Mouse (Mus musculus) T-helper 1 cell (primary cell): ENCODE data around the gene Ide.

Source experiments
- in situ Hi-C: fragments of 300-600 bp; cut with MboI, MseI; formaldehyde crosslinking; loops from one replicate; pipeline ENCODE4 v1.15.1; 2025; ENCODE audit warnings: high pct_unique_total_duplicates

The Ide gene

DNA sequence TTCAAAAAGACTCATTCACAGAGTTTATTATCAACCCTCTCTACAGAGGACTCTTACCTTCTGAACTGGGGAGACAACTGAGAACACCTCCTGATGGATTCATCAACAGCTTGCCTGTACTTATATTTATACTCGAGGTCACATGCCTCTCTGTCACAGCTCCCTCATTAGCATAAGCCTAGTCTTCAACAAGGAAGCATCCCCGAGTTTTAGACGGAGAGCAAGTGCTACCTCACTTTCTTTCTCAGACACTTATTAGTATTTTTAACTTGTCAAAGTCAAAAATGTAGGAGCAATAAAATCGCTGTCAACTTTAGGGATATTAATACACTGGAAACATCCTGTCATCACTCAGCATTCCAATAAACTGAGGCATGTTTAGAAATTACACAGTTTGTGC lies at the start of gene Ide:
Gene Ide, minus strand, starts transcription at position 101 of the 400 bp plus-strand sequence.
- in situ Hi-C loops: no loop called here

DNA sequence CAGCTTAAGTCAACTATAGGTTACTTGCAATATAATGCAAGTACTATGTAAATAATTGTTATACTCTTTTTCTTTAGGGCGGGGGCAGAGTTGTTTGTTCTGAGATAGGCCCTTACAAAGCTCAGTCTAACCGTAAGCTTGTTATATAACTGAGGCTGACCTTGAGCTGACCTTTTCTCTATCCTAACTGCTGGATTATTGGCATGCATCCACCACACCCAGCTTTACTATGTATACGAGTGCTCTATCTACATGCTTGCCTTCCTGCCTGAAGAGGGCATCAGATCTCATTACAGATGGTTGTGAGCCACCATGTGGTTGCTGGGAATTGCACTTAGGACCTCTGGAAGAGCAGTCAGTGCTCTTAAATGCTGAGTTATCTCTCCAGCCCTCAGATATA lies 48.5 kb upstream of the Ide start:
- in situ Hi-C loops: loop anchor here (25.0 kb wide), 1 partner anchor 1551 kb away; the partner anchor contains the start of gene Hells

DNA sequence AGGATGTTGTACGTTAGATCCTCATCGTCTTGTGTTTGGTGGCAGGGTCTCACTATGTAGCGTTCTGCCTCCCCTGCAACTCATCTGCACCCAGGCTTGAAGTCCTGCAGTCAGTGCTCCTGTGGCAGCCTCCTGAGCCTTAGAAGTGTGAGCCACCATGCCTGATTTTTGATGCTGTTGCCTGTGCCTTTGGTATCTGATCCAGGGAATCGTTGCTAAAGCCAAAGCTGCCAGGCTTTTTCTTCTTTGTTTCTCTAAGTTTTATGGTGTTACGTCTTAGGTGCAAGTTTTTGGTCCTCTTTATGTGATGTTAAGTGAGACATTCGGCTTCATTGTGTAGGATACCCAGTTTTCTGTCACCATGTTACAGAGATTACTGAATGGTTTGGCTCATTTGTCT lies 41.2 kb upstream of the Ide start:
- in situ Hi-C loops: loop anchor here (10.0 to 25.0 kb wide), 2 partner anchors 464 to 1558 kb away; partner anchors contain the start of genes Fgfbp3 and Hells

DNA sequence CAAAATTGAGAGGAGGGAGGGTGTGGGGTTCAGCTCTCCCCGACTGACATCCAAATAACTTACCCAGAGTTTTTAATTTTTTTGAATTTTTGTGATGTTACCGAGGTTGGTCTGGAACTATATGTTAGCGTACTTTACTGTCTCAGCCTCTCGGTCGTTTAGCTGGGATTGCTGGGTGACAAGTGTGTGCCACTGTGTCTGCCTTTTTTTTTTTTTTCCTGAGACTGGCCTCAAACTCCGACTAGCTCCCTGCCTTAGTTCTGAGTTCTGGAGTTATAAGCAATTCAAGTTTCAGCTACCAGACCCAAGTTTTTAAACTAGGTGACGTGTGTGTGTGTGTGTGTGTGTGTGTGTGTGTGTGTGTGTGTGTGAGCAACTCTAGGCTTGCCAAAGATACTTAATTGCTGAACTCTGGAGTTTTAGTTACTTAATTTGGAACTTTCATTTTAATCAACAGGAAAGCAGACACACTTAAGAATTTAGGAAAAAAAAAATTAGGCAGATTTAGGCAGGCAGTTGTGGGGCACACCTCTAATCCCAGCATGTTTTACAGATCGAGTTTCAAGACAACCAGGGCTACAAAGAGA lies 39.8 kb upstream of the Ide start:
- in situ Hi-C loops: loop anchor here (10.0 to 25.0 kb wide), 2 partner anchors 463 to 1560 kb away; partner anchors contain the start of genes Fgfbp3 and Hells

DNA sequence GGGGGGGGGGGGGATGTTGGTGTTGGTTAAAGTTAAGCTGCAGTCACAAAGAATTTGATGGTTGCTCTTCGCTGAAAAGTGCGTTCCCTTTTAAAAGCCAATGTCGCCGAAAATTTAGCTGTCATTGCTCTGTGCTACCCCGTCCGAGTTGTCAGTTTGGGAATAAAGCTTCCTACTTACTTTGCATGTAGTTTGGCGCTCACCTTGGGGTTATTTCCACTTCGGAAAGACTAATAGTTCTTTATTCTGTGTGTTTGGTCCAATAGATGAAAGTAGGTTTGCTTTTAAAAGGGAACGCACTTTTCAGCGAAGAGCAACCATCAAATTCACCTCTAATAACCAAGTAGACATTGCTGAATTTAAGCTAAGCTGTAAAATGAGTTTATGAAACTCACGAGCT lies 39.2 kb upstream of the Ide start:
- in situ Hi-C loops: loop anchor here (10.0 to 25.0 kb wide), 2 partner anchors 462 to 1560 kb away; partner anchors contain the start of genes Fgfbp3 and Hells

DNA sequence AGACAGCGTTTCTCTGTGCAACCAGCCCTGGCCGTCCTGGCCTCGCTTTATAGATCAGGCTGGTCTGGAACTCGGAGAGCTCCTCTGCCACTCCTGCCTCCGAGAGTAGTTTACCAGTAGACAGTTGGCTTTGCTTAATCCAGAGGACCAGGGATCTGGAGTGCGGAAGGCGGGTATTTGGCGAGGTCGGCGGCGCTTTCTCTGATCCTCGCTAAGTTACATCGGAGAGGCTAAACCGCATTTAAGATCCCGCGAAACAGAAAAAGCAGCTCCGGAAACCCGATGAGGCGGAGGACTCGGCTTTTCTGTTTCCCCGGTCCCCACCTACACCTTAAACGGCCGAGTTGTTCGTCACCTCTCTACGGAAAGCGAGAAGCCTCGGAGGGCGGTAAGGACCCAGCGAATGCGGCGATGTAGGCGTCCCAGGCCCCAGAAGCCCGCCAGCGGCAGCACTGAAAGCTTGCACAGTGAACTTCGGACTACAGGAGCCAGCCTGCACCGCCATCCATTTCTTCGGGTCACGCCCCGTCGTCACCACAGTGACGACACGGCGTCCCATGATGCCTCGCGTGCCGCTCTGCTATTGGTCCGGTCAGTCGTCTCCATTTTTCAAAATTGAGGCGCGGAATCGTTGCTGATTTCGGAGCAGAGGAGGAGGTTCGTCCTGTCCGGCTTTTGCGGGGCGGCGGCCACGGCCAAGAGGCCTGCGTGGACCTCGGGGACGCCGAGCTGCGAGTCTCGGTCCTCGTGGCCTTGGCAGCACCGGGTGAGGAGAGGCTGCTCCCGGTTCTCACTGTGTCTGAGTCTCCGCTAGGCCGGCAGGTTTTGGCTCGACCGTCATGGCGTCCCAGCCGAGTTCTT lies 38.3 kb upstream of the Ide start, which contains the start of gene Kif11:
Gene Kif11, plus strand, starts transcription at position 649 of the 861 bp plus-strand sequence.
- in situ Hi-C loops: loop anchor here (10.0 to 25.0 kb wide), 2 partner anchors 461 to 1561 kb away; partner anchors contain the start of genes Fgfbp3 and Hells

DNA sequence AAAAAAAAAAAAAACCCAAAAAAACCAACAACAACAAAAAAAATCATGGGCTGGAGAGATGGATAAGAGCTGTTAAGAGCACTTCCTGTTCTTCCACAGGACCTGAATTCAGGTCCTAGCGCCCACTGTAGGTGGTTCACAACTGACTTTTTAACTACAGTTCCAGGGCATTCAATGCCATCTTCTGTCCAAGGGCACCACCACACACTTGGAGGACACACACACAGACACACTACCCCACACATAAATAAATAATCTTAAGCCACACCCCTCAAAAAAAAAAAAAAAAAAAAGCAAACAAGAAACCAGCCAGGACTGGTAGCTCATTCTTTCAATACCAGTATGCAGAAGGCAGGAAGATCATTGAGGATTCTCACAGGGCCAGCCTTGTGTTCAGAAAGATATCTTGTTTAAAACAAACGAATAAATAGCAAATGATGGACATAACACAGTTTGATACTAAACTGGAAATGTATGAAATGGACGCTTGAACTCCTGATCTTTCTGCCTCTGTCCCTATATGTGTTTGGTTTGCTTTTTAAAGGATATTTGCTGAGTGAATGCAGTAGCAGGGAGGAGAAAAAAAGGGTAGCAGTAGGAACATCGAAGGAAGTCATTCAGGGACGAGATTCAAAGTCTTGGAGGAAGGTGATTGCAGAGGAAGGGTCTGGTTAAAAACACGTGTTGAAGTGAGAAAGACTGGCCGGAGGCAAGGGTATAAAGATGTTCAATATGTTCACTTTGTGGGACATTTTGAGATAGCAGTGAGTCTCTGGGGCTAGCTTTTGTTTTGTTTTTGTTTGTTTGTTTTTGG lies 37.5 kb upstream of the Ide start:
- in situ Hi-C loops: loop anchor here (10.0 to 25.0 kb wide), 2 partner anchors 460 to 1562 kb away; partner anchors contain the start of genes Fgfbp3 and Hells

DNA sequence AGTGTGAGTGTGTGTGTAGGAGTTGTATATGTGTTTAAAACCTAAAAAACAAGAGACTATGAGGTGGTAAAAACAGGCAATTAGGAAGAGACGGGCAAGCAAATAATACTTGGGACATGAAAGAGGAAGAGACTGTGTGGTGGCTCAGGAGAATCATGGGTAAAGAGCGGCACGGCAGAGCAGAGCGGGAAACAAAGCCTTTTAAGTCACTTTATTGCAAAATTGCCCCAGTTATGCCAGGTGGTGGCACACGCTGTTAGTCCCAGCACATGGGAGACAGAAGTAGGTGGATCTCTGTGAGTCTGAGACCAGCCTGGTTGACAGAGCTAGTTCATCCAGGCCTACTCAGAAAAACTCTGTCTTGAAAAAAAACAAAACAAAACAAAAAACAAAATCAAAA lies 32.7 kb upstream of the Ide start:
- in situ Hi-C loops: loop anchor here (10.0 kb wide), 1 partner anchor 456 kb away; the partner anchor contains the start of gene Fgfbp3

DNA sequence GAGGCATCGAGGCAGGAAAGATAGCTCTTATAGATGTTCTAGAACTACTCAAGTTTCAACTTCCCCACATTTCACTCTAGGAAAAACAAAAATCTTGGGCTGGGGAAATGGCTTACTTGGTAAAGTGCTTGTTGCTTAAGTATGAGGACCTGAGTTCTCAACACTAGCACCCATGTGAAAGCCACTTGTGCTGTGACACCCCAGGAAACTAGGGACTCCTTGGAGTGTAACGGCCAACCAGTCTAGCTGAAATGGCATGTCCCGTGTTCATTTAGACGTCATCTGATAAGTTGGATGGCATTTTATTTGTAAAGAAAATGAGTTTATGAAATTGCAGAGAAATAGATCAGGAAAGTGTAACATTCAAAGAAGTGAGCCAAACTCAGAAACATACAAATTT lies 32.3 kb upstream of the Ide start:
- in situ Hi-C loops: loop anchor here (10.0 kb wide), 1 partner anchor 455 kb away; the partner anchor contains the start of gene Fgfbp3

DNA sequence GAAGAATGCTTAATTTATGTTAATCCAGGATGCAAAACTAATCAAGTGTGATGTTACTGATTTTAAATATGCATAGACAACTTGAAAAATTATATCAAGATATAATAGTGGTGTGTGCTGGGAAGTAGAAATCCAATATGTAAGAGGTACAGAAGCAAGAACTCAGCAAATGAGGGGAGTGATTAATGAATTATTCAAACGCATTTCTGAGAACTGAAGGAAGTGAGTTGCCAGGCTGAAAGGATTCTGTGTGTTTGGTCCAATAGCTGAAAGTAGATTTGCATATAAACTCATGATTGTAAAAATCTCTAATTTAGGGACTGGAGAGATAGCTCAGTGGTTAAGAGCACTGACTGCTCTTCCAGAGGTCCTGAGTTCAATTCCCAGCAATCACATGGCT lies 31.3 kb upstream of the Ide start:
- in situ Hi-C loops: no loop called here

DNA sequence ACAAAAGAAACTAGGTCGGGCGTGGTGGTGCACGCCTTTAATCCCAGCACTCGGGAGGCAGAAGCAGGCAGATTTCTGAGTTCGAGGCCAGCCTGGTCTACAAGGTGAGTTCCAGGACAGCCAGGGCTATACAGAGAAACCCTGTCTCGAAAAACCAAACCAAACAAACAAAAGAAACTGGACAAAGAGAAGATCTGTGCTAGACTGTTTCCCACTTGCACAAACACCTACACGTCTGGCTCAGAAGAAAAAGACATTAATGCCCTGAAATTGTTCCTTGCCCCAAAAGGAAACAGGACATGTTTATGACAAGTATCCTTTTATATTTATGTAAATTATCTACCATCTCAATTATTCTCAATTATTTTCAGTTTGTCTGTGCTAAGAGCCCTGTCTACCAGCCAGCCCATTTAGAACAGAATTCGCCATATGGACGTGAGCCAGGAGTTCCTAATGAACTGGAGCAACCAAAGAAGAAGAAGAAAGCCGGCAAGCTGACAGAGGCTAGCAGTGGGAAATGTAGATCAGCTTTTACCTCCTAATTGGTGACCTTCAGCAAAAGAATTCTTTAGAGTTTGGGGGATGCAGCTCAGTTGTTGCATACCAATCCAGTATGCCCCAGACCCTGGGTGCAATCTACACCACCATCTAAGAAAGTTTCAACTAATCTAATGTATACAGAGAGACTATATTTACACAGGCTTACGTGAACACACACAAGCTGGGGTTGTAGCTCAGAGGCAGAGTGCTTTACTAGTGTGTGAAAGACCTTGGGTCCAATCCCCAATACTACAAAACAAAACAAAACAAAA lies 25.7 kb upstream of the Ide start:
- in situ Hi-C loops: no loop called here

DNA sequence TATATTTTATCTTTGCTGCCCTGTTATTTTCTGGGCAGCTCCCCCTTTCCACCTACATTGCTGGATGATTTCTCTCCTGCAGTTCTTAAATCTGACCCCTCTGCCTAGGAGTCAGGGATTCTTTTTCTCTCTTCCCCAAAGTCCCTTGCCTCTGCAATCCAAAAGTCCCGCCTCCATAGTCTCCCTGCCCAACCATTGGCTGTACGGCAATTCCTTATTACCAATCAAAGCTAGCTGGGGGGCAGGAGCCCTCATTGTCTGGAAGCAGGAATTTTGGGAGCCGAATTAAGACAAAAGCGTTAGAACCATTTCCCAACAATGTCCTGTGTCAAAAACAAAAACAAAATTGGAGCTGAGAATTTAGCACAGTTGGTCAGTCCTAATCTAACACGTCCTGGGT lies 24.9 kb upstream of the Ide start:
- in situ Hi-C loops: no loop called here

DNA sequence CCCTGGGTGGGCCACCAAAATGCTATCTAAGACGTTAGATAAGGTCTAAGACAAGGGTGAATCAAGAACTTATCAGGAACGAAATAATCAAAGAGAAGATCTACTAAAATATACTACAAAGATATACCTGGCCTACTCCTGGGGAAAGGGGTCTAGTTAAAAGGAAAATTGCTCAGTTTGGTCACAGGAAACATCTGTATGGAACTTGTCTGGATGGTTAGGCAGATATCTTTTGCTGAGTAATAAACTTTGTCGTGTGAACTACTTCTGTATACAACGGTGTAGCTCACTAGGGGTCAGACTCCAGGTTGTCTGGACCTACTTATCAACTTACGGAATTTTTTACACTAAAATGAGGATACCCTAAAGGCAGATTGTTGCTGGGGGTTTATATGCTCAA lies 22.4 kb upstream of the Ide start:
- in situ Hi-C loops: no loop called here

DNA sequence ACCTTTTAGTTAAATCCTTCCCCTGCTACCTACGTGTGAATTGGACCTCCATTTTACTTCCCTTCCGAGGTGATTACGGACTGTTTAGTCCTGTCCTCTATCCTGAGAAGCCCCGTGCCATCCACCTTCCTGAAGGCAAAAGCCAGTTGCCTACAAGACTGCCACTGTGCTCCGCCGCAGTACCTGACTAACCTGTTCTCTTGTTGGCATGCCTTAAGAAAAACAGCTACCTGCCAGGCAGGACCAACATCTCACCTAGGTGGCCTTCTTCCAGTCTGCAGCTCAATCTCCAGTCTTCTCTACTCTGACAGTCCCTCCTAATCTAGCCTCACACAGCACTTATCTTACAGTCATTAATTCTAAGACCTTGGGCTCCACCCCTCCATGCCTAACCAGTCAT lies 15.7 kb upstream of the Ide start:
- in situ Hi-C loops: no loop called here

DNA sequence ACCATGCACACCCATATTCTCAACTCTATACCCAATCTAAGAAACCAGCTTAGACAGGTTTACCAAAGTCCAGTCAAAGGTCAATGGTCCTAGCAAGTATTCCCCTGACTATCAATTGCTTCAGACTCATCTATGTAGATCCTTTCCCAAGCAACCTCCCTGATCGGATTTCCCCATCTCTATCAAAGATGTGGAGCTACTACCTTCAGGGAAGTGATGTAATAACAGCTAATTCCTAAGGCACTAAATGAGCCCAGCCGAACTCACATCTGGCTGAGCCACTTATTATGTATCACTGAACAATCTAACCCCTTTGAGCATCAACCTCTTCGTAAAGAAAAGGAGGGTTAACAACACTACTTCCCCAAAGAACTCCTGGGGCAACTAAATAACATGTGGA lies 15.1 kb upstream of the Ide start:
- in situ Hi-C loops: no loop called here

DNA sequence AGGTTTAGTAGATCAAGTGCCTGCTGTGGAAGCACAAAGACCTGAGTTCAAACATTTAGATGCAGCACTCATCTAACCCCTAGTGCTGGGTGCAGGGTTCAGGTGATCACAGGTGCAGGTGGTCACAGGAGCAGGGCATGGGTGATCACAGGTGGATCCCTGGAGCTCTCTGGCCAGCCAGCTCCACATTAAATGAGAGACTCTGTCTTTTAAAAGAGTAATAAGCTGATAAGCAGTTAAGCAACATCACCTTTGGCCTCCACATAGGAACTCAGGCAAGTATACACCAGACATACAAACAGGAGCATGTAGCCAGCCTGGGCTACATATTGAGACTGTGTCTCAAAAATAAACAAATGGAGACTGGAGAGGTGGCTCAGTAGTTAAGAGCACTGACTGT lies 11.3 kb upstream of the Ide start:
- in situ Hi-C loops: no loop called here

DNA sequence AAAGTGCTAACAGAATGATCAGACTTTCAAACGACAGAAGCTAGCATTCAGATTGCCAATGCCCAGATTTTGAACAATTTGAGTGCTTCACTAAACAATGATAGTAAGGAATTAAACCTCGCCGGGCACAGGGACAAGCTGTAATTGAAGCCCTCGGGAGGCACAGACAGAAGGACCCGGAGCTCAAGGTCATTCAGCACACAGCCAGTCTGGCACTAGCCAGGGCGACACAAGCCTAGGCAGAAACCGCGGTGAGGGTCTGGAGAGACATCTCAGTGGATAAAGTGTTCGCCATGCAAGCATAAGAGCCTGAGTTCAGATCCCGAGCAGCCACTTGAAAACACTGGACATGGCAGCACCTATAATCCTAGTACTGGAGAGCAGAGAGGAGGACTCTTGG lies 10.7 kb upstream of the Ide start:
- in situ Hi-C loops: no loop called here

DNA sequence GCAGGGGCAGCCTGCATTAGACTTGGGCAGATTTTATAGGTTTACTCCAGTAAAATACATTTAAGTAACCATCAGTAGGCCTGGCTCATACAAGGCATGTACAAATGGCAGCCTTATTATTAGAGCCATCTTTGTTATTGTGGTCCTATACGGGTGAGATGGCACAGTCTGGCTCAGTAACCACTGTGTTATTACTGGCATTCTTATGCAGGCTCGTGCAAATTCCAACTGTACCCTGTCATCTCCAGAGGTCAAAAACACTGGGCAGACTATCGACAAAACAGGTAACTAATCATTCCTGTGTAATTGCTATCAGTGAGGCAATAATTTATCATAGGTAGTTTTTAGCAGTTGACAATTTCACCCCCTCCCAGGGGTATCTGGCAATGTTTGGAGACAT lies 8.6 kb upstream of the Ide start:
- in situ Hi-C loops: no loop called here

DNA sequence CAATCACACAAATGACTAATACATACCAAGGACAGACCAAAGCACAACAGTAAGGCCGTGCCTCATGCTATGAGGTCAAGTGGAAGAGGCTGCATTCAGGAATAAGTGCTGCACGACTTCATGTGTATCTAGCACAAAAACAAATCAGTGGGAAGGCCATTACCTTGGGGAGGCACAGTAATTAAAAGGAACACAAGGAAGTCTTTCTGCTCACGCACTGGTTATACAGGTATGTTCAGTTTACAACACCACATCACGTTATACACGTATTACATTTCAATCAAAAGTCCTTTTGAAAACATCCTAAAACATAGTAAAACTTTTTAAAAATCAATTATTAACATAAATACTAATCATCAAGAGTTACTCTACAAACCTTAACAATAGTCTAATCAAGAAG lies 6.2 kb upstream of the Ide start:
- in situ Hi-C loops: no loop called here

DNA sequence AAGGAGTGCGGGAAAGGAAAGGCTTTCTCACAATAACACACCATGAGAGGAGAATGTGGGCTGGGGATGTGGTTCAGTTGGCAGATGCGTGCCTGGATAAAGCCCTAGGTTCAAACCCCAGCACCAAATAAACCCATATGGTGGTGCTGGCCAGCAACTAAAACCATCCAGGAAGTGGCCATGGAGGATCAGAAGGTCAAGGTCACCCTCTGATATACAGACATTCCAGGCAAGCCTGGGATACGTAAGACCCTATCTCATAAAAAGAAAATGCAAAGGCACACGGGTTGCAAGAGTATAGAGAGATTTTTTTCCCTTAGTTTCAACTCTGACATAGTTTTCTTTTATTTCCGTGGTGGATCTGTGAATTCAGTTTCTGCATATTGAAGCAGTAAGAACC lies 3.3 kb upstream of the Ide start:
- in situ Hi-C loops: no loop called here

DNA sequence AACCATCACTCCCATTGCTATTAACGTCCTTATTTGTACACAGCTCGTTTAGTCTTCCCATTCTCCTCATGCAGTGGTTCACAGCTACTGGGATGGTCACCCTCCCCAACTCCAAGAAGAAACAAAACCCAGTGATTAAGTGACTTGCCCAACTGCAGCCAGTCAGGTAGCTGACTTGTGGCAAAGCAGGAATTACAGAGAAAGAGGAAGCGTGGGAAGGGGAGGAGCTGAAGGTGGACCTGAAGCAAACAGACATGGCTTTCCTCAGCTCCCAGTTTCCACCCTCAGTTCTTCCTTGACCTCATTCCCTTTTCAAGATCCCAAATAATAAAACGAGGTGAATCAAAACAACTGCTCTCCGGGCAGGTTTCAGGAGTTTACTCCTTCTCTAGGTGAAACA lies 2.8 kb upstream of the Ide start:
- in situ Hi-C loops: no loop called here
